Mouse (Mus musculus): ENCODE data around the gene Epb41l3. TPM values are rescaled to one million over a fixed set of nuclear protein-coding genes. Genes with fewer than 3 reads are reported as not detected.

Gene Epb41l3
- polyA plus RNA-seq, 1 experiment from 2014 or later, result 52.1 TPM

- Histone ChIP-seq H3K36me3 (ENCODE audit: control insufficient read depth, insufficient read depth, low read length) (no peaks in the 10 kb centered on the region), H3K4me2 (ENCODE audit: low read depth, low read length) (peak overlapping the region; percentile 87), H3K27me3 (ENCODE audit: control insufficient read depth, insufficient read depth, low read depth, low read length) (no peaks in the 10 kb centered on the region), H3K9me3 (ENCODE audit: control insufficient read depth, low read length) (no peaks in the 10 kb centered on the region), H3K9ac (ENCODE audit: low read length) (peak overlapping the region; percentile 90; the same call in 1 of the 2 replicates), H3K4me3 (ENCODE audit: low read length) (peak overlapping the region; percentile 88), H3K27ac (ENCODE audit: low read length) (no peak overlapping the region), H3K4me1 (replicated peaks; ENCODE audit: control insufficient read depth, insufficient read depth, low read length) (no peaks in the 10 kb centered on the region)
- ATAC-seq (ENCODE audit: low read depth), result peak; percentile 20; the same call in 1 of the 2 replicates
- WGBS, result 8% methylated on average over 11 of the region's 11 CpGs
Observed at GRCm38 (mm10) chr17:69157809-69158185, 82.3 kb downstream of the Epb41l3 start.

- no peaks in the 10 kb centered on the region for H3K9me3 ChIP-seq (ENCODE audit: control insufficient read depth, low read length)
- ATAC-seq (ENCODE audit: low read depth), result no peak
- H3K27ac ChIP-seq (ENCODE audit: low read length), result no peak overlapping the region
- 56% methylated on average over 5 of the region's 5 CpGs for WGBS
- no peak overlapping the region for H3K9ac ChIP-seq (ENCODE audit: low read length)
- H3K4me3 ChIP-seq (ENCODE audit: low read length), result no peak overlapping the region
- H3K4me2 ChIP-seq (ENCODE audit: low read depth, low read length), result no peak overlapping the region
- H3K4me1 ChIP-seq (replicated peaks; ENCODE audit: control insufficient read depth, insufficient read depth, low read length), result no peaks in the 10 kb centered on the region
- H3K27me3 ChIP-seq (ENCODE audit: control insufficient read depth, insufficient read depth, low read depth, low read length), result no peaks in the 10 kb centered on the region
- no peaks in the 10 kb centered on the region for H3K36me3 ChIP-seq (ENCODE audit: control insufficient read depth, insufficient read depth, low read length)
Observed at GRCm38 (mm10) chr17:69158690-69159089, 83.2 kb downstream of the Epb41l3 start.

- H3K4me2 ChIP-seq (ENCODE audit: low read depth, low read length), result no peak overlapping the region
- no peak for ATAC-seq (ENCODE audit: low read depth)
- no peak overlapping the region for H3K4me3 ChIP-seq (ENCODE audit: low read length)
- no peaks in the 10 kb centered on the region for H3K9me3 ChIP-seq (ENCODE audit: control insufficient read depth, low read length)
- no peaks in the 10 kb centered on the region for H3K27me3 ChIP-seq (ENCODE audit: control insufficient read depth, insufficient read depth, low read depth, low read length)
- peaks cover 5% of the 10 kb centered on the region; the same call in 1 of the 2 replicates for H3K4me1 ChIP-seq (replicated peaks; ENCODE audit: control insufficient read depth, insufficient read depth, low read length)
- H3K9ac ChIP-seq (ENCODE audit: low read length), result no peak overlapping the region
- no peak overlapping the region for H3K27ac ChIP-seq (ENCODE audit: low read length)
- no peaks in the 10 kb centered on the region for H3K36me3 ChIP-seq (ENCODE audit: control insufficient read depth, insufficient read depth, low read length)
Observed at GRCm38 (mm10) chr17:69162731-69163130, 87.2 kb downstream of the Epb41l3 start.

GRCm38 (mm10) chr17:69176949-69177501 is 101.5 kb downstream of the Epb41l3 start:
- Histone ChIP-seq H3K4me2 (ENCODE audit: low read depth, low read length) (no peak overlapping the region), H3K9ac (ENCODE audit: low read length) (no peak overlapping the region), H3K27me3 (ENCODE audit: control insufficient read depth, insufficient read depth, low read depth, low read length) (no peaks in the 10 kb centered on the region), H3K27ac (ENCODE audit: low read length) (no peak overlapping the region), H3K36me3 (ENCODE audit: control insufficient read depth, insufficient read depth, low read length) (no peaks in the 10 kb centered on the region), H3K4me3 (ENCODE audit: low read length) (no peak overlapping the region), H3K9me3 (ENCODE audit: control insufficient read depth, low read length) (no peaks in the 10 kb centered on the region), H3K4me1 (replicated peaks; ENCODE audit: control insufficient read depth, insufficient read depth, low read length) (peaks cover 9% of the 10 kb centered on the region)
- WGBS, result 47% methylated on average over 16 of the region's 16 CpGs
- ATAC-seq (ENCODE audit: low read depth), result no peak

- no peak overlapping the region for H3K4me3 ChIP-seq (ENCODE audit: low read length)
- WGBS, result 85% methylated on average over 5 of the region's 5 CpGs
- H3K36me3 ChIP-seq (ENCODE audit: control insufficient read depth, insufficient read depth, low read length), result no peaks in the 10 kb centered on the region
- no peaks in the 10 kb centered on the region for H3K27me3 ChIP-seq (ENCODE audit: control insufficient read depth, insufficient read depth, low read depth, low read length)
- no peak for ATAC-seq (ENCODE audit: low read depth)
- peaks cover 9% of the 10 kb centered on the region for H3K4me1 ChIP-seq (replicated peaks; ENCODE audit: control insufficient read depth, insufficient read depth, low read length)
- H3K9me3 ChIP-seq (ENCODE audit: control insufficient read depth, low read length), result no peaks in the 10 kb centered on the region
- H3K4me2 ChIP-seq (ENCODE audit: low read depth, low read length), result no peak overlapping the region
- H3K9ac ChIP-seq (ENCODE audit: low read length), result no peak overlapping the region
- H3K27ac ChIP-seq (ENCODE audit: low read length), result no peak overlapping the region
Observed at GRCm38 (mm10) chr17:69177954-69178353, 102.5 kb downstream of the Epb41l3 start.

- ATAC-seq (ENCODE audit: low read depth), result peak; percentile 76
- Histone ChIP-seq H3K4me3 (ENCODE audit: low read length) (no peak overlapping the region), H3K9ac (ENCODE audit: low read length) (no peak overlapping the region), H3K4me1 (replicated peaks; ENCODE audit: control insufficient read depth, insufficient read depth, low read length) (peaks cover 9% of the 10 kb centered on the region), H3K27me3 (ENCODE audit: control insufficient read depth, insufficient read depth, low read depth, low read length) (no peaks in the 10 kb centered on the region), H3K9me3 (ENCODE audit: control insufficient read depth, low read length) (no peaks in the 10 kb centered on the region), H3K4me2 (ENCODE audit: low read depth, low read length) (peak overlapping the region; percentile 27), H3K27ac (ENCODE audit: low read length) (peak overlapping the region; percentile 45; the same call in 1 of the 2 replicates), H3K36me3 (ENCODE audit: control insufficient read depth, insufficient read depth, low read length) (no peaks in the 10 kb centered on the region)
- 36% methylated on average over 12 of the region's 12 CpGs for WGBS
Observed at GRCm38 (mm10) chr17:69180905-69181559, 105.5 kb downstream of the Epb41l3 start.

GRCm38 (mm10) chr17:69181560-69182316 is 106.3 kb downstream of the Epb41l3 start:
- Histone ChIP-seq H3K9me3 (ENCODE audit: control insufficient read depth, low read length) (no peaks in the 10 kb centered on the region), H3K4me2 (ENCODE audit: low read depth, low read length) (peak overlapping the region; percentile 27), H3K36me3 (ENCODE audit: control insufficient read depth, insufficient read depth, low read length) (no peaks in the 10 kb centered on the region), H3K9ac (ENCODE audit: low read length) (no peak overlapping the region), H3K4me1 (replicated peaks; ENCODE audit: control insufficient read depth, insufficient read depth, low read length) (peaks cover 9% of the 10 kb centered on the region), H3K27ac (ENCODE audit: low read length) (no peak overlapping the region), H3K27me3 (ENCODE audit: control insufficient read depth, insufficient read depth, low read depth, low read length) (no peaks in the 10 kb centered on the region), H3K4me3 (ENCODE audit: low read length) (no peak overlapping the region)
- ATAC-seq (ENCODE audit: low read depth), result no peak
- 34% methylated on average over 7 of the region's 7 CpGs for WGBS

- Histone ChIP-seq H3K27me3 (ENCODE audit: control insufficient read depth, insufficient read depth, low read depth, low read length) (no peaks in the 10 kb centered on the region), H3K9me3 (ENCODE audit: control insufficient read depth, low read length) (no peaks in the 10 kb centered on the region), H3K27ac (ENCODE audit: low read length) (no peak overlapping the region), H3K9ac (ENCODE audit: low read length) (no peak overlapping the region), H3K4me3 (ENCODE audit: low read length) (no peak overlapping the region), H3K4me2 (ENCODE audit: low read depth, low read length) (no peak overlapping the region), H3K36me3 (ENCODE audit: control insufficient read depth, insufficient read depth, low read length) (no peaks in the 10 kb centered on the region), H3K4me1 (replicated peaks; ENCODE audit: control insufficient read depth, insufficient read depth, low read length) (no peaks in the 10 kb centered on the region)
- ATAC-seq (ENCODE audit: low read depth), result no peak
- WGBS, result 55% methylated on average over 3 of the region's 3 CpGs
Observed at GRCm38 (mm10) chr17:69187794-69188193, 112.3 kb downstream of the Epb41l3 start.

- H3K4me2 ChIP-seq (ENCODE audit: low read depth, low read length), result no peak overlapping the region
- H3K9ac ChIP-seq (ENCODE audit: low read length), result no peak overlapping the region
- H3K36me3 ChIP-seq (ENCODE audit: control insufficient read depth, insufficient read depth, low read length), result no peaks in the 10 kb centered on the region
- H3K27ac ChIP-seq (ENCODE audit: low read length), result no peak overlapping the region
- H3K9me3 ChIP-seq (ENCODE audit: control insufficient read depth, low read length), result no peaks in the 10 kb centered on the region
- no peak overlapping the region for H3K4me3 ChIP-seq (ENCODE audit: low read length)
- no peaks in the 10 kb centered on the region for H3K27me3 ChIP-seq (ENCODE audit: control insufficient read depth, insufficient read depth, low read depth, low read length)
- WGBS, result 6% methylated on average over 2 of the region's 2 CpGs
- ATAC-seq (ENCODE audit: low read depth), result no peak
- H3K4me1 ChIP-seq (replicated peaks; ENCODE audit: control insufficient read depth, insufficient read depth, low read length), result peaks cover 10% of the 10 kb centered on the region; the same call in 1 of the 2 replicates
Observed at GRCm38 (mm10) chr17:69192863-69193493, 117.5 kb downstream of the Epb41l3 start.
